Mouse (Mus musculus): ENCODE data around the gene Dnajb2.

The Dnajb2 gene

DNA sequence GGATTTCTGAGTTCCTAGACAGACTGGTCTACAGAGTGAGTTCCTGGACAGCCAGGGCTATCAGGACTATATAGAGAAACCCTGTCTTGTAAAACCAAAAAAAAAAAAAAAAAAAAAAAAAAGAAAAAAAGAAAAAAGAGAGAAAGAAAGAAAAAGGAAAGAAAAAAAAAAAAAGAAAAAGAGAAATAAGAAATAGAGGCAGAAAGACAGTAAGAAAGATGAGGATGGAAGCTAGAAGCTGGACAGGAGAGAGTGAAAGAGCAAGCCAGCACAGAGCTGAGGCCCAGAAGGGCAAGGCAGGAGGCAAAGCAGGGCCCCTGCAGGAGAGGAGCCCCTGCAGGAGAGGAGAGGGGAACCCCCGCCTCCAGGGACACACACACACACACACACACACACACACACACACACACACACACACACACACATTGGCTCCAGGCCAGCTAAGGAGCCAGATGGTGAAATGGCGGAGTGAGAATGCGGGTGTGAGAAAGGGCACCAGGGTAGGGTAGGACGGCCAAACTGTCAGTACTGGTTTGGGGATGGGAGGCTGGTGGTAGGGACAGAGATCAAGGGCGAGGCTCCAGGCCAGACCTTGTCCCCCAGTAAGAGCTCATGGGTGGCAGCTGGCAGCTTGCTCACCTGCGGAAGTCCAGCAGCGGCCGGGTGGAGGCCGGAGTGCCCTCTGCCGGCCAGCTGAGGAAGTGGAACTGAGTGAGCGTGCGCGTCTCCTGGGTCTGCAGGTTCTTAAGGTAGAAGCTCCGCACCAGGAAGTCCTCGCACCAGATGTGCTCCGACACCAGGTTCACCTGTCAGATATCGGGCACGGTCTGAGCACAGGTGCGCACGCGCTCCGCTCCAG, 15.1 kb downstream of the Dnajb2 start:
- in situ Hi-C loops (cut with MboI): loop anchor here (5.0 kb wide), 1 partner anchor 66 kb away; the partner anchor contains the start of gene Dnpep

DNA sequence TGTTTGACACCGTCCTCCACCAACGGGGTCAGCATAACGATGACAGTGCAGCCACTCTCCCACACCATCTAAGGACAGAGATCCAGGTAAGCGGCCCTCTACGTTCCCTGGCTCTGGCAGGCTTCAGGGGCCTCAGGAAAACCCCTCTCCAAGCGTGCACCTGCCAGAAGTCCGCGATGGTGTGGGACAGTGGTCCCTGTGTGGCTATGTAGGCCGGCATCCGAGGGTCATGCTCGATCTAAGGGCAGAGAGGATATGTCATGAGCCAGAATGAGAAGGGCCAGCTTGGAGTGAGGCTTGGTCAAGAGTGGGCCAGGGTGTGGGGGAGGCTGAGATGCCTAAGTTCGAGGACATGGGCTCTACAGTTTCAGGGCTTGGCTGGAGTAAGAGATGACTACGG, 16.1 kb downstream of the Dnajb2 start:
- in situ Hi-C loops (cut with MboI): loop anchor here (5.0 kb wide), 1 partner anchor 65 kb away; the partner anchor contains the start of gene Dnpep

DNA sequence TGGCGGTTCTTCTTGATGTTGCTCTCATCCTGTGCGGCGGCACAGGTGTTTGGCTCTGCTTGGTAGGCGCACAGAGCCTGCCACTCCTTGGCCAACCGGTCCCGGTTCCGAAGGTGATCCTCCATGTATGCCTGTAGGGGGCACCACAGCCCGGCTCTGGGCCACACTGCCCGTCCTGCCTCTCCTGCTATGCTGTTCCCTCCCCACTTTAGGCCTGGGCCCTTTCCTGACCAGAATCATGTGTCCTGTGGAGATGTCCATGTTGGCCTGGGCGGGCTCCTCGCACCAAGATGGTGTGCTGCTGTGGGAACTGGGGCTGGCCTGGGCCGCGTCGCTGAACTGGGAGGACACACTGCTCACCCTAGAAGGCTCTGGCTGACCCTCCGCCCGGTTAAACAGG, 16.8 kb downstream of the Dnajb2 start:
- in situ Hi-C loops (cut with MboI): loop anchor here (5.0 kb wide), 1 partner anchor 64 kb away; the partner anchor contains the start of gene Dnpep

DNA sequence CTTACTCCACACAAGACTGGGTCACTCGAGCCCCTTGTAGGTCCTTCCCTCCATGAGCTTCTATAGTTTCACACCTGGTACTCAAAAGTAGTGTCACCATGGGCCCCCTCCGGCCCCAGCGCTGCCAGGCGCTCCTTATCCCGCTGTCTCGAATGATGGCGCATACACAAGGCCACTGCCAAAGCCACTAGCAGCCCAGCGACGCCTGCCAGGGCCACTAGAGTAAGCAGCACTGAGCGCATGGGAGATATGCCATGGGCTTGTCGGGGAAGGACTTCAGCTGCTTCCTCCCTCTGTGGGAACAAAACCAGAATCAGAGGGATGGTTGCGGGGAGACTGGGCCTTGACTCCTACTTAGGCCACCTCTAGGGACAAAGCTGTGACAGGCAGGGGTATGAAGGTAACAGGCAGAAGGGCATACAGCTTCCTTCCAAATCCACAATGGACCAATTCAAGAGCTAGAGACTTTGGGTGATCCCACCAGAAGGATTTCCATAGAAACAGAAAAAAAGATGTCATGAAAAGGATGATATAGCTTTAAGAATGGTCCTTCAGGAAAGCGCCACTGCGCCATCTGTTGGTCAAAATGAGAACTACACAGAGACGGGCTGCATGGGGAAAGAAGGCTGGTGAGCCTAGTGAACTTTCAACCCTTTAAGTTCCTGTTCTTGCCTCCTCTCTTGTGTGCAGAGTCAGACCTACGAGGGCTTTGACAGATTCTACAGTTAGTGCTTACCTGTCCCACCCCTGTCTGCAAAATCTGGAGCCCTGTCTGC, 17.8 kb downstream of the Dnajb2 start:
- in situ Hi-C loops (cut with MboI): loop anchor here (5.0 kb wide), 1 partner anchor 63 kb away; the partner anchor contains the start of gene Dnpep

DNA sequence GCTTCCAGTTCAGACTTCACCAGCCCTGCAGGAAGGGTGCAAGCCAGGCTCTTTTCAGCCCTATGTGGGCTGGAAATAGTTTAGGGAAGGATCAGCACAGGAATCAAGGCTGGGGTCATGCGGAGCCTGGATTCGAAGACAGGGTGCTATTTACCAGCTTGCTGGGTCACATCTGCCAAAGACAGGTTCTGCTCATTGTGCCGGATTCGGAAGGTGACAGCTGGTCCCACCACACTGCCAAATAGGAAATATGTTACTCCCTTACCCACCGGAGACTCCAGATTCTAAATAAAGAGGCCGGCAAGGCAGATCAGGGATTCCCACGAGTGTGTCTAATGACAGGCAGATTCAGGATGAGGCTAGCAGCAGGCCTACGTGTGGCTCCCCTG, 18.4 kb downstream of the Dnajb2 start:
- in situ Hi-C loops (cut with MboI): loop anchor here (5.0 kb wide), 1 partner anchor 63 kb away; the partner anchor contains the start of gene Dnpep

DNA sequence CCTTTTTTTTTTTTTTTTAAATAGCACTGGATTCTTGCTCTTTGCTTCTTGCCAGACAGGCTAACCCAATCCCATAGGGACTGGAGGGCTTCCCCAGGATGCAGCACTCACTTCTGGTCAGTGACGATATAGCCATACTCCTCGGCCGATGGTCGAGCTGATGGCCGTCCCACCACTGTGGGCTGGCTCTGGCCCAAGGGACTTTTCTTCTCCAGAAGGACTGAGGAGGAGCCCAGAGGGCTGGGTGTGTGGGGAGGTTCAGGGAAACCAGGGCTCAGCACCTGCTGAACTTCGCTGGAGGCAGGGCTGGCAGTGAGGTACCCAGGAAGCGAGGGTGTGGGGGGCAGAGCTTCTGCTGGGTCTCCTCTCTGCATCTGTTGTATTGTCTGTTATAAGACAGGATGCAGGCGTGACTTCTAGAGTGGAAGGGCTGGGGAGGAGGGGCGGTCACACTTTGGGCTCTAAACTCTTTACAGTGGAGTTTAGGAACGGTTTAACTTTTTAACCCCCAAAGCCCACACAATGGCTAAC, 19.4 kb downstream of the Dnajb2 start:
- in situ Hi-C loops (cut with MboI): no loop called here

DNA sequence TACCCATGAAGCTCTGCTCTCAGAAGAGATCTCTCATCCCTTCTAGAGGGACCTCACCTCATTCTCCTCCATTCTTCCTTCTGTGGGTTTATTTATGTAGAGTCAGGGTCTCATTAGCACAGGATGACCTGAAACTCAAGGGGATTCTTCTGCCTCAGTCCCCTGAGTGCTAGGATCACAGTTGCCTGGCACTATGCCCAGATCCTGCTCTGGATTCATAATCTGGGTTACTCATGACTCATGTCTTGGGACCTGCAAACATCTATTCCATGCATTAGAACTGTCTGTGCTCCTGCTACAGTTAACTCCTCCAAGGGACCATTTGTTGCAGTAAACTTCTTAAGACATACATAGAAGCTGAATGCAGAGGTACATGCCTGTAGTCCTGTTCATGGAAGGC, 25.1 kb downstream of the Dnajb2 start:
- in situ Hi-C loops (cut with MboI): no loop called here

DNA sequence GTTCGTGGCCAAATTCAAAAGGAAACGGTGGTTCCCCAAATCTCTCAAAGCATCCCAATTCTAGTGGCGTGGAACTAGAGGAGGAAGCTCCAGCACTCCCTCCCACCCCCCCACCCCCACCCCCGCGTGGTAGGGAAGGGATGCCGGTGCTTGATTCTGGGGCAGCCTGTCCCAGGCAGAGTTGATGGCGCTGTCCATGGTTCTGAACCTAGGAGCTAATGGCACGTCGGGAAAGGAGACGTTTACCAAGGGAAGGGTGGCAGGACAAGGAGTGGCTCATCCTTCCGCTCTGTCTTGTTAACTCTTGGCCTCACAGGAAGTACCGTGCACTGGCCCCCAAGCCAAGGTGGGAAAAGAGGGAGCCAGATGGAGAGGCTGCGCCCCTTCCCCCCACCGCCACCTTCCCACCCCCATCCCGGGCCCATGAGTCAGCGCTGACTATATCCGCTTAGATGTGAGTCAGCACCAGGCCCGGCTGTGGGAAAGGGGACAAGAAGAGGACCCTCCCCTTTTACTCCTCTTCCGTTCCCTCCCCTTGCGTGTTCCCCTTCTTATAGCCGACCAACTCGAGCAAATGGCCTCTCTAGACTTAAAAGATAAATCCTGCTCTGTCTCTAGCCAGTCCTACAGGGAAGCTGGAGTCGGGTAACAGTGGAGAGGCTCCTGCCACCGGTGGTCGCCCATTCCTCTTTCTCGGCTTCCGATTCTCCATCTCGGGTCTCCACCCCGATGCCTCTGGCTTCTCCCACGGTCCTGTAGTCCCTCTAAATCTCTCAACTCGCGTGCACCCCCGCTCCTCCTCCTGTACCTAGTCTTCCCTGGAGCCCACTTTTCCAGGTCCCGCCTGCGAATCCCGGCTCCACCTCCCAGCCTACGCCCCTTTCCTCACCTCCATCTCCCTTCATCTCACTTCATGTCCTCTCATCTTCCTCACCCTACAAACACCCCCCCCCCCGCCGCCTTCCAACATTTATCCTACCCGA, 27.1 kb downstream of the Dnajb2 start:
- in situ Hi-C loops (cut with MboI): no loop called here

DNA sequence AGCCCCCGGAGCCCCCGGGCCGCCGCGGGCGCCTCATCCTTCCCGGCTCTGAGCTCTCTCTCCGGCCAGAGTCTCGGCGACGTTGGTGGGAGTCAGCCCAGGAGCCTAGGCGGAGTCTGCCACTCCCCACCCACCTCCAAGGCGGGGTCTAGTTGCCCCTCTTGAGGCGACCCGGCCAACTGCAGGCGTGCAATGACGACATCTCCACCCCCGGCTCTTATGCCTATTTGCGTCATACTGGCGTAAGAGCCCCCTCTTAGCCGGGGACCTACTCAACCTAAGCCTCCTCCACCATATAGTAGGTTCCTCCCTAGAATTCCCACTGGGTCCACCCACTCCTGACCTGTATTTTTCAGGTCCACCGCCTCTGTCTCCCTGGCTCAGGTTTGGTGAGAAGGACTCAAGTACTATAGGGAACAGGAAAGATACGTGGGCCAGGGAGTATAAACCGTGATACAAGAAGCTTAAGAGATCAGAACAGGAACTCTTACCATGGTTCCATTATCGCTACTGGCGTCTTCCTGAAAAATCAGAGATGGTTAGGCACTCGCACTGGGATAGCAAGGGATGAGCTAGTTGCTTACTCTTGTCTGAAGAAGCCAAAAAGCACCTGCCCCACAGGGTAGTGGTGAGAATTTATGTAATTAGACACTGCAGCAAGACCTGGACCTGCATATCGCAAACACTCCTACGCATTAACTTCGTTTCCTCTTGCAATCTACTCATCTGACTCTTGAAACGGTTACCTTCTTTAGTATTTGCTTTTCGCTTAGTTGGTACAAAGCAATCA, 28.1 kb downstream of the Dnajb2 start, which contains the start of gene Ptprn:
Gene Ptprn (minus strand): TSS at position 412 of the 790 bp plus-strand sequence.
- in situ Hi-C loops (cut with MboI): no loop called here

DNA sequence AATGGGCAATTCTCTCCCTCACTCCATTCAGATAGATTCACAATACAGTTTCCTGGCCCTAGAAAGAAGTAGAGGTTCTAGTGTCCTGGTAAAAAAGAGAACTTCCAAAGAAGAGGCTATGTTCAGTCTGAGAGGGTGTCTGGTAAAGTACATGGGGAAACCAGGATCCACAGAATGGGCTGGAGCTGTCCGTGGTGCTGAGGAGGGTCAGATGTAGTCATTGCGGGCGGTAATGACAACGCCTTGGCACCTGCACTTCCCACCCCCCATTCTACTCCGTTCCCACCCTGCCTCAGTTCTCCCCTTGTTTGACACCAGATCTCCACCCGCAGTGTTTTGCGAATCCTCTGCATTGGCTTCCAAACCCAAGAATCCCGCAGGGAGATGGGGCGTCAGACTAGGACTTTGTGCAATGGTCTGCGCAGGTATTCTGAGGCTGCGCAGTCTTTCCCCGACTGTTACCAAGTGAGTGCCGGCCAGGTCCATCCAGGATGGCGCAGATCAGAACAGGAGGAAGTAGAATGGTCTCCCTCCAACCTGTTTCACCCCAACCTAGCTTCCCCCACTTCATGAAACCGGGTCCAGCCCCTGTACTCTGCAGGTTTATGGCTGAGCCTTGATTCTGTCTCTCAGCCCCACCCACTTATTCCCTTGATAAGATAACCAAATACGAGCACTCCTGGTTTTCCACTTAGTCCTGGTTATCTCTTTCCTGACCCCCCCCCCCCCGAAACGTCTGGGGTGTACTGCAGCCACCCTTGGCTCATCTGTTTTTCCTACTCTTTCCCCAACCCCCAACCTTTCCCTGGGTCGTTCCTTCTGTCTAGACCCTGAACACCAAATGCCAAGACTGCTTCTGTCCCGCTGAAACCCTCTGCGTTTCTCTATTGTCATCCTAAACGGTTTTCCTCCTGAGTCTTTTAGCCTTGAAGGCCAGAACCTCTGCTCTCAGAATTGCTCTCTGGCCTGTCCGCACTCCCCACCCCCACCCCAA, 41.3 kb downstream of the Dnajb2 start:
- in situ Hi-C loops (cut with MboI): no loop called here

DNA sequence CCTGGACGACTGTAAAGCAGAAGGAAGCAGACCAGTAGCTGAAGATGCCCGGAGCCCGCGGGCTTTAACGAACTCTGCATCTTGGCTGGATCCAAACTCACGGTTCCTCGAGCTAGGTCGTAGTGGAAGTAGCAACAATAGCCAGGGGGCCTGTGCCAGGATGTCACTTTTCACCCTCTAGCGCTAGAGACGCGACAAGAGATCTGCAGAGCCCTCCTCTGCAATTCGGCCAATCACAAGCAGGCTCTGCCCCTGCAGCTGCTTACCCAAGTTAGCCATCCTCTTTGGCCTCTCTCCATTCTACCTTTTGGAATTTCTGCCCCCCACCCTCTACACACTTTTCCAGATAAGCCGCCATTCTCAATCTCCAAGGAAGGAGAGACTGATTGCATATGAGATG, 42.0 kb downstream of the Dnajb2 start, which contains the start of gene Resp18:
Gene Resp18 (minus strand): TSS at position 188 of the 400 bp plus-strand sequence.
- in situ Hi-C loops (cut with MboI): no loop called here

DNA sequence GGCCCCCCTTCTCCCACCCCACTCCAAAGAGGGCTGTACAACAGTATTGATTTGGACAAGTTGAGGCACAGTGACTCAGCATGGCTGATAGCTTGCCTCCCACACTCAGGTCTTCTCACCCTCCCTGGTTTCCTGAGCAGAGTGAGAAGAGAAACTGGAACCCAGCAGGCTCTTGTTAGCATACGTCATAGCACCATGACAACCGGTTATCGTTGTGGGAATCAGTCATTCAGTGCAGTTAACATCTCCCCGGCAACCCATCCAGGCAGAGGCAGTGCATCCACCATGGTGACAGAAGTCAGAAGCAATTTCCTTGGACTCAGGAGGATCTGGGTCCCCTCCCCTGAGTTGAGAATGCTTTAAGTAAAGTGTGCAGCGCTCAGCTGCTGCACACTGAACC, 46.8 kb downstream of the Dnajb2 start:
- in situ Hi-C loops (cut with MboI): no loop called here

DNA sequence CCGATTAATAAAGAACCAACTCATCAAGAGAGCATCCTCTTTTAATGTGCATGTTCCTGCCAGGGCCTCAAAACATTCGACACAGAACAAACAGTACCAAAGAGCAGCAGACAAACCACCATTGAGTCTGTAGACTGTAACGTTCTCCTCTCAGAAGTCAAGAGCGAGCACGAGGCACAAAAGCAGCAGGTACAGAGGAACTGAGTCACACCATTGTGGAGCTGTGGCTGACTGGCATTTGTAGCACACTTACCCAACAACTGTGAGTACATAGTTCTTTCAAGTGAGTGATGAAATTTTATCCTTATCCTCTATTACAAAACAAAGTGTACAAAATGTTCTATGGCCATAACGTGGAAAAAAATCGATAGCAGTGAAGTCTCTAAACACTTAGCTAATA, 48.7 kb downstream of the Dnajb2 start:
- in situ Hi-C loops (cut with MboI): no loop called here

DNA sequence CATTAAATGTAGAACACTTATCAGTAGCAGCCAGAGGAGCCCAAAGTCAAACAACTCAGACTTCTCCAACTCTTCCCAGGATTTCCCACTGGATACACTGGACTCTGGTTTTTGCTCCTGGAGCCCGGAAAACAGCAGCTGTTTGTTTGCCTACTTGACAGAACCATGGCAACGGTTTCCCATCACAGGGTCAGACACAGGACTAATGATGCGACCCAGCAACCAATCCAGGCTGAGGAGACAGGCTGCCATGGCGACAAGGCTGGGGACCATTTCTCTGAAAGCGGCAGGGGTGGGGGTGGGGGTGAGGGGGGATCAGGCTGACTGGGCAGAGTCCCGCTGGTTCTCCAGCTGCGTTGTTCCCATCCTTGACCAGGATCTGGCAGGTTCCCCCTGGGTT, 53.2 kb downstream of the Dnajb2 start:
- in situ Hi-C loops (cut with MboI): no loop called here

DNA sequence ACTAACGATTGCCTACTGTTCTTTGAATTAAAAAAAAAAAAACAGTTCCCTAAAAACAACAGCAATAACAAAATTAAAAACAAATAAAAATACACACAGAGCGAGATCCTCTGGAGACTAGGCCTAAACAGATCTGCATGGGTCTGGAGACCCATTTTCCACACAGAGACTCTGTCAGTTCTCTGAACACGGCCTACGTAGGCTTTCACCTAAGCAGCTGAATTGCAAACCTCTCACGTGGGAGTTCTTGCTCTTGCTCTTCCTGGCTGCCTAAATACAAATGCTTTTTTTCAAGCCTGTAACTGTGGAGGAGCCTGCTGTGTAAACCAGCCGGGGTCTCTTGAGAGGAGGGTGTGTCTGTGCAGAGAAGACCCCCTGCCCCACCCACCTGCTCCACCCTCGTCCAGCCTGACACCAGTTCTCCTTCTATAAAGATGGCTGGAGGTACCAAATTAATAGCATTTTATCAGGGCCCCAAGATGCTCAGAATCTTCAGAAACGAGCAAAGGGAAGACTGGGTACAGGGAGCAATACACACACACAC, 53.8 kb downstream of the Dnajb2 start:
- in situ Hi-C loops (cut with MboI): no loop called here

DNA sequence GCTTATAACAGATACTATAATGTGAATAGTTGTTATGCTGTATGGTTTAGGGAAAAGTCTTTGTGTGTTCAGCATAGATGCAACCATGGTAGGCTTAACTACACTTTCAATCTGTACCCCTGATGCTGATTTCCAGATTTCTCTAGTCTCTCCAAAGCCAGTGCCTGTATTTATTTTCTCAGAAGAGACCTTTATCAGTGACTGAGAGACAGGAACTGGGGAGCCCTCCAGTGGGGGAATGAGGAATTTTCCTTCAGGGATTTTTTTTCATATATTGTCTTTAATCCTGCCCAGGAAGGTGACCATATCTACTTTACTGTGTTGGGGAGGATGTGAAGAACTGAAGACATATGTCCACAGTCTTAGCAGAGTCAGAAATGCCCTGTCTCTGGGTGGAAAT, 54.4 kb downstream of the Dnajb2 start:
- in situ Hi-C loops (cut with MboI): no loop called here

DNA sequence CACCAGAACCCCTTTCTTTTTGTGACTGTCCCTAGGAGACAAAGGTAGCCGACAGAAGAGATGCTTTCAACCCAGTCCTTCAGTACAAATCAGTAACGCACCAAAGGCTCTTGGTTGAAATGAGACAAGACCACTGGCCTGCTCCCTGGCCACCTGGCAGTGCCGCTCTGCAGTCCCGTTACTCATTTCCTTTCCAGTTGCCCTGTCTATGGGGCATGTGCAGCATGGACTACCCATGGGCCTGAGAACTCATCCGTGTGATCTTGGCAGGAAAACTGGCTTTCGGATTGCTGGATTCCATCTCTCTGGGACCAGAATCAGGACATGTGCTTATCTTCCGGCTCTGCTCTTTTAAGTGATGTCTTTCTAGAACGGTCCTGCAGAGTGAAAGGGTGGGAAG, 55.1 kb downstream of the Dnajb2 start:
- in situ Hi-C loops (cut with MboI): no loop called here

DNA sequence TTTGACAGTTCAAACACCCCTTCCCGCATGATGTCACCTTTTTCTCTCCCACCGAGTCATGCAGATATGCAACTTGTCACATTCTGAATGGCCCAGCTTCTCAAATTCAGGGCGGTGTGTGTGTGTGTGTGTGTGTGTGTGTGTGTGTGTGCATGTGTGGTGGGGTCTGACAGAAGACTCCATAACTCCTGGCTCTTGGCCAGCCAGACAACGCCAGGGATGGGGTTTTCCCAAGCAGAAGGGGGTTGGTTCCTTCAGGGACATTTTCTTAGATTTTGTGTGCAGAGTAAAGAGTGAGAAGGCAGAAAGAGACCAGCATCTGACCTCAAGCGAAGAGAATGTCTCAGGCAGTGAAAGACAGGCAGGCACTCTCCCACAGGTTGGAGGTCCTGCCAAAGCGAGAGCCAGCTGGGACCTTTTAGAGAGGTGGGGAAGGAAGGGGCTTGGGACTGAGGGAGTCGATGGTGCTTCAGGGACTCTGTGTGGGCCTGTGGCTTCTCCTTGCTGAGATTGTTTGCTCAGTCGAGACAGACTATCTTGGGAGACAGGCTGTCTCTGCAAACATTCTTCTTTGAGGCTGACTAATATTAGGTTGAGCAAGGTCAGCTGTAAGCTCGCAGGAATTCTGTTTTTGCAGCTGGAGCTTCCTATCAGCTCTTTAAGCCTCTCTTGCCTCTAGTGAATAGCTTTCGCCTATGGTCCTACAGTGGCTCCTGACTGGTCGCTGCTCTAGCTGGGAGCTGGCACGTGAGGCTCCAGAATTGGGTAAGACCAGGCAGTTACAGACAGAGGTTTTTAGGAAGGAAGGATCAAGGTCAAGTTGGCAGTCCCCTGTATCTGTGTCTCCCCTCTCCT, 56.5 kb downstream of the Dnajb2 start:
- in situ Hi-C loops (cut with MboI): no loop called here

Data from mature B cell (primary cell).